Mouse (Mus musculus): ENCODE measurements at regions not wholly inside any gene's neighbourhood (a gene's known extent, or its start where the extent isn't known, plus 50 kb on each side); places are given as distances from the start of the nearest gene placed in this dataset.

DNA sequence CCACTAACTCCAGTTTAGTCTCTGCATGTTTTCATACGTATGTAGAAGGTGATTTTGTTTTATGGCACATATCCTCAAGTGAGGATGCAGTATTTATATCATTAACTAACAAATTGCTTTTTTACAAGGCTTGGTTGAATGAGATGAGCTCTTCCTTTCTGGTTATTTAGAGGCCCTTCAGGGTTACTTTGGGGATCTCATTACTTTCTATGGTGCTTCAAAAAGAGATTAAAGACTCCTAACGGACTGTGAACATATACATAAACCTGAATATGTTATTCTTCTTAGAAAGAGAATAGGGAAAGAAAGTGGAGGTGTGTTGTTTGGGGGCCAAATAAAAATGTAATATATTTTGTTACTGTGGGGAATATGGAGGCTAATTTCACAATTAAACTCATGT is 918.8 kb upstream of the Celf2 start:
- TF ChIP-seq EP300 (IDR thresholded peaks at IDR 0.05; ENCODE audit: low read depth) (no peak), CTCF (IDR thresholded peaks at IDR 0.05; ENCODE audit: low read depth) (no peak)
